Mouse (Mus musculus) heart, embryonic 13.5 days (tissue): ENCODE measurements around the gene Trim14. TPM values are rescaled to one million over a fixed set of nuclear protein-coding genes. Genes with fewer than 3 reads are reported as not detected.
A peak's percentile ranks its signal among the peaks of the same experiment; 100 is the strongest.

Experiments used
- ATAC-seq: fragments of 200-750 bp; cut with Nextera tagmentation; 2 replicates; pipeline ENCODE4 v1.8.0; 2017; ENCODE audit warnings: moderate TSS enrichment; ENCODE audit not compliant: insufficient number of reproducible peaks, low FRiP score, low TSS enrichment; ENCODE audit errors: extremely low read depth
- H3K27ac ChIP-seq: fragments of 300-500 bp; sonication (generic); replicated peaks from 2 replicates; pipeline ENCODE4 v1.5.1; 2015; ENCODE audit warnings: moderate library complexity, mild to moderate bottlenecking, inconsistent platforms
- H3K27me3 ChIP-seq: fragments of 300-500 bp; sonication (generic); replicated peaks from 2 replicates; pipeline ENCODE4 v1.6.1; 2015; ENCODE audit warnings: mild to moderate bottlenecking, inconsistent platforms
- H3K36me3 ChIP-seq: fragments of 300-500 bp; sonication (generic); 2 replicates; pipeline ENCODE4 v1.6.1; 2015; ENCODE audit warnings: mild to moderate bottlenecking, inconsistent platforms
- H3K4me1 ChIP-seq: fragments of 300-500 bp; sonication (generic); 2 replicates; pipeline ENCODE4 v1.6.1; 2015; ENCODE audit warnings: inconsistent platforms
- H3K4me2 ChIP-seq: fragments of 300-500 bp; sonication (generic); 2 replicates; pipeline ENCODE4 v1.6.1; 2015; ENCODE audit warnings: inconsistent platforms, mild to moderate bottlenecking, moderate library complexity
- H3K4me3 ChIP-seq: fragments of 300-500 bp; sonication (generic); 2 replicates; pipeline ENCODE4 v1.5.1; 2015; ENCODE audit warnings: moderate library complexity, mild to moderate bottlenecking, inconsistent platforms
- H3K9ac ChIP-seq: fragments of 300-500 bp; sonication (generic); 2 replicates; pipeline ENCODE4 v1.6.1; 2015; ENCODE audit warnings: inconsistent platforms, mild to moderate bottlenecking, moderate library complexity
- H3K9me3 ChIP-seq: fragments of 300-500 bp; sonication (generic); 2 replicates; pipeline ENCODE4 v1.6.1; 2016; ENCODE audit warnings: inconsistent platforms
- WGBS: fragments of 180-500 bp; shearing (Covaris S2); methylation state at CpG from one replicate; pipeline ENCODE4 v1.1.7; 2015; ENCODE audit warnings: mixed read lengths; 5-methylcytosine and 5-hydroxymethylcytosine counted together
- polyA plus RNA-seq: library from polyadenylated mRNA; unstranded; fragments of >200 nt; fragmentation: Nextera tagmentation; extraction: Ambion mirVana; gene quantifications from 2 replicates; pipeline ENCODE4 v1.2.1, GENCODE M21; 2015

Trim14 gene
- polyA plus RNA-seq, 1 experiment from 2014 or later, result 1.7 TPM

DNA sequence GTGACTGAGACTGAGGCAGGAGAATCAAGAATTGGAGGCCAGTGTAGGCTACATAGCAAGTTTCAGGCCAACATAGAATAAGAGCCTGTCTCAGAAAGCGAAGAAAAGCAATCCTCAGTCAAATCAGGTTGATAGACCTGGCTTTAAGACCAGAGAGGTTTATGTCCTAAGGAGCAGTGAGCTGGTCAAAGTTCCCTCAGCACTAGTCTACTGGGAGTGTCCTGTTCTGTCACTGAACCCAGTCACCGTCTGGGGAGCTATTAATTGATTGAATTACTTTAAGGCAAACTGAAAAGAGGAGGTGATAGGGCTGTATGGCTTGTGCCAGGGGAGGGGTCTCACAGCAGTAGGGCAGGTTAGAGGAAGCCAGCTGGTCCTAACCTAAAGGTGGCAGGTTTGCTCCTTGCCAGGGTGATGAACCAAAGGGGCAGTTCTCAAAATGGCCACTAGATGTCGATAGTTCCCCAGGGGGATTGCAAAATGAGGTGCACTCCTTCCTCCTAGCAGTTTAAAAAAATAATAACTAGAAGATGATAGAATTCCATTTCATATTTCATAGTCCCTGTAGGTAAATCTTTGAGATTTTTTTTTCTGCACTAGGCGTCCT lies 38.6 kb downstream of the Trim14 start:
- no peak overlapping the region for H3K4me3 ChIP-seq
- H3K9me3 ChIP-seq, result no peaks in the 10 kb centered on the region
- no peaks in the 10 kb centered on the region for H3K27me3 ChIP-seq
- WGBS, result 38% methylated on average over 4 of the region's 4 CpGs
- H3K36me3 ChIP-seq, result peaks cover 87% of the 10 kb centered on the region
- ATAC-seq, result no peak
- no peak overlapping the region for H3K9ac ChIP-seq
- H3K4me1 ChIP-seq, result no peaks in the 10 kb centered on the region
- H3K4me2 ChIP-seq, result no peak overlapping the region
- no peak overlapping the region for H3K27ac ChIP-seq

GRCm38 (mm10) chr4:46495543-46495942 lies 40.4 kb downstream of the Trim14 start:
- no peak overlapping the region for H3K4me3 ChIP-seq
- H3K9me3 ChIP-seq, result no peaks in the 10 kb centered on the region
- H3K36me3 ChIP-seq, result peaks cover 75% of the 10 kb centered on the region
- no peak overlapping the region for H3K4me2 ChIP-seq
- H3K27ac ChIP-seq, result no peak overlapping the region
- H3K27me3 ChIP-seq, result no peaks in the 10 kb centered on the region
- 84% methylated on average over 12 of the region's 12 CpGs for WGBS
- H3K9ac ChIP-seq, result no peak overlapping the region
- no peak for ATAC-seq
- peaks cover under 1% of the 10 kb centered on the region for H3K4me1 ChIP-seq

DNA sequence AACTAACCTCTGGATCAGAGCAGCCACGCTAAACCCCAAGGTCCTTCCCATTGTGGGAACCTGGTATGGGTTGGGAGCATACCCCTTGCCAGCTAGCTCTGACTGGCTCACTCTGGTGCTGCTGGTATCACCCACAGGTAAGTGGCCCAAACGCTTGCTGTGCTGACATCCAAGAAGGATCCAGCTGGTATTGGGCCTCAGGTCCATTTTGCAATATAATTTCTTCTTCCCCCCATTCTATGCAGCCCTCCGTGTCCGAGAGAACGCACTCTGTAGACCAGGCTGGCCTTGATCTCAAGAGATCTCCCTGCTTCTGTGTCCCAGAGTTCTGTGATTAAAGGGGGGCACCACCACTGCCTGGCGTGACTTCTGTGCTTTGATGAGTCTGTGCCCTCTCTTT lies 42.9 kb downstream of the Trim14 start:
- WGBS, result 93% methylated on average over 6 of the region's 6 CpGs
- H3K36me3 ChIP-seq, result peaks cover 55% of the 10 kb centered on the region
- no peak overlapping the region for H3K27ac ChIP-seq
- no peaks in the 10 kb centered on the region for H3K9me3 ChIP-seq
- no peak for ATAC-seq
- H3K9ac ChIP-seq, result no peak overlapping the region
- no peaks in the 10 kb centered on the region for H3K27me3 ChIP-seq
- no peak overlapping the region for H3K4me3 ChIP-seq
- peaks cover 9% of the 10 kb centered on the region for H3K4me1 ChIP-seq
- no peak overlapping the region for H3K4me2 ChIP-seq

GRCm38 (mm10) chr4:46489028-46489925 lies 46.7 kb downstream of the Trim14 start, which contains the start of gene Nans:
Gene Nans (plus strand): TSS chr4:46489248.
- Histone ChIP-seq H3K4me1 (peaks cover 24% of the 10 kb centered on the region), H3K9me3 (no peaks in the 10 kb centered on the region), H3K27me3 (no peaks in the 10 kb centered on the region), H3K4me2 (peak within 1 kb of the TSS; percentile 92), H3K4me3 (peak within 1 kb of the TSS; percentile 91), H3K36me3 (peaks cover 25% of the 10 kb centered on the region), H3K9ac (peak within 1 kb of the TSS; percentile 93), H3K27ac (peak within 1 kb of the TSS; percentile 78)
- WGBS, result under 1% methylated on average over 58 of the region's 58 CpGs
- ATAC-seq, result peak; percentile 92

GRCm38 (mm10) chr4:46487348-46487747 lies 48.6 kb downstream of the Trim14 start:
- no peaks in the 10 kb centered on the region for H3K27me3 ChIP-seq
- ATAC-seq, result no peak
- H3K4me1 ChIP-seq, result peaks cover 24% of the 10 kb centered on the region
- H3K36me3 ChIP-seq, result peaks cover 6% of the 10 kb centered on the region
- H3K9me3 ChIP-seq, result no peaks in the 10 kb centered on the region
- H3K4me2 ChIP-seq, result no peak overlapping the region
- H3K9ac ChIP-seq, result no peak overlapping the region
- WGBS, result 70% methylated on average over 5 of the region's 5 CpGs
- H3K4me3 ChIP-seq, result no peak overlapping the region
- no peak overlapping the region for H3K27ac ChIP-seq

- WGBS, result 33% methylated on average over 14 of the region's 14 CpGs
- H3K27me3 ChIP-seq, result no peaks in the 10 kb centered on the region
- peak overlapping the region; percentile 36; the same call in 1 of the 2 replicates for H3K4me2 ChIP-seq
- H3K4me1 ChIP-seq, result peaks cover 24% of the 10 kb centered on the region
- H3K4me3 ChIP-seq, result no peak overlapping the region
- no peaks in the 10 kb centered on the region for H3K36me3 ChIP-seq
- peak overlapping the region; percentile 66 for H3K27ac ChIP-seq
- no peaks in the 10 kb centered on the region for H3K9me3 ChIP-seq
- no peak for ATAC-seq
- peak overlapping the region; percentile 21; the same call in 1 of the 2 replicates for H3K9ac ChIP-seq
Observed at GRCm38 (mm10) chr4:46485696-46486417, 50.1 kb downstream of the Trim14 start.

GRCm38 (mm10) chr4:46479081-46479480 lies 56.9 kb downstream of the Trim14 start:
- H3K36me3 ChIP-seq, result peaks cover 50% of the 10 kb centered on the region
- no peak overlapping the region for H3K4me3 ChIP-seq
- H3K27me3 ChIP-seq, result no peaks in the 10 kb centered on the region
- H3K9me3 ChIP-seq, result no peaks in the 10 kb centered on the region
- no peak overlapping the region for H3K27ac ChIP-seq
- H3K4me1 ChIP-seq, result no peaks in the 10 kb centered on the region
- ATAC-seq, result no peak
- H3K4me2 ChIP-seq, result no peak overlapping the region
- H3K9ac ChIP-seq, result no peak overlapping the region
- WGBS, result 91% methylated on average over 2 of the region's 2 CpGs

DNA sequence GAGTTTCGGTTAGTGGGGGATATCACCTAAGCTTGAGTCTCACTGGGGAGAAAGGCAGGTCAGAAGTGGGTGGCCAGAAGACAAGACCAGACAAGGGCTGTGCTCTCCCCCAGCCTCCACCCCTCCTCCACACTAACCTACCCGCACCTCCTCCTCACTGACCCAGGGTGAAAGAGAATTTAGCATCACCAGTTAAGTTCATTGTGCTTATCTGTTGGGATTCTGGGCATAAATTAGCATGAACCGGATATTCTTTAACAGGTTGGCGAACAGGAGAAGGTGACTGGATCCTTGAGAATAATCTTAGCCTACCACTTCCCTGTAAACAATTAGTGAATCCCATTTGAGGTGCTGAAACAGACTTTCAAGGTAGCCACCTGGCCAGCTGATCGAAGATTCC lies 60.8 kb downstream of the Trim14 start:
- ATAC-seq, result no peak
- H3K36me3 ChIP-seq, result peaks cover 89% of the 10 kb centered on the region
- H3K27me3 ChIP-seq, result no peaks in the 10 kb centered on the region
- WGBS, result 86% methylated on average over 5 of the region's 5 CpGs
- H3K4me1 ChIP-seq, result no peaks in the 10 kb centered on the region
- H3K9me3 ChIP-seq, result no peaks in the 10 kb centered on the region
- H3K4me3 ChIP-seq, result no peak overlapping the region
- H3K27ac ChIP-seq, result no peak overlapping the region
- H3K9ac ChIP-seq, result no peak overlapping the region
- no peak overlapping the region for H3K4me2 ChIP-seq

- ATAC-seq, result no peak
- peaks cover 98% of the 10 kb centered on the region for H3K36me3 ChIP-seq
- H3K9me3 ChIP-seq, result no peaks in the 10 kb centered on the region
- H3K4me2 ChIP-seq, result no peak overlapping the region
- H3K4me1 ChIP-seq, result peaks cover 16% of the 10 kb centered on the region
- H3K9ac ChIP-seq, result no peak overlapping the region
- no peak overlapping the region for H3K27ac ChIP-seq
- 91% methylated on average over 3 of the region's 3 CpGs for WGBS
- no peak overlapping the region for H3K4me3 ChIP-seq
- H3K27me3 ChIP-seq, result no peaks in the 10 kb centered on the region
Observed at GRCm38 (mm10) chr4:46465740-46466139, 70.2 kb downstream of the Trim14 start.

DNA sequence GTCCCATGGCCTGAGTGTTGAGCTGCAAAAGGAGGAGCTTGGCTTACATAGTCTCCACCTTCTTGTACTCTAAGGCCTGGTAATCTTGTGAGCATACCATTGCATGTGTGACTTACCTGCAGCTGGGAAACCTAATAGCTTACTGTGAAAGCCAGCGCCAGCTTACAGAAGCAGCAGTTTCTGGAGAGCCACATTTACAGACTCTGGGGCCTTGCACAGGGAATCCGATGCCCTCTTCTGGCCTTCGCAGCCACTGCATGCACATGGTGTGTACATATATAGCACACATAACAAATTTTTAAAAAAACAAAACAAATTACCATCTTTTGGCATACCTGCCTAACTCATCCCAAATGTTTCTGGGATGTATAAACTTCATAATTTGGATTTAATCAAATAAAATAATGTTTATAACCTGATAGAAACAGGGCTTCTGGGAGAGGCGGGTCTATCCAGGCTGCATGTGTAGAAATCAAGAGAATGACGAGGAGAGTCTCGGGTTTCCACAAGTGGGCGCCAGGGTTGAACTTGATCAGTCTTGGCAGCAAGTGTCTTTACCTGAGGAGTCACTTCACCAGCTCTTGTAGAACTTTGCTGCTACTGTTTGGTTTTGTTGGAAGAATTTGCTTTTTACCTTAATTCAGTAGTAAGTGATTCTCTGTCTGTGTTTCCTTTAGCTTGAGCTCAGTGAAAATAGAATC lies 72.7 kb downstream of the Trim14 start:
- Histone ChIP-seq H3K36me3 (peaks cover 83% of the 10 kb centered on the region), H3K4me1 (peaks cover 29% of the 10 kb centered on the region), H3K27ac (no peak overlapping the region), H3K27me3 (no peaks in the 10 kb centered on the region), H3K4me3 (no peak overlapping the region), H3K9me3 (no peaks in the 10 kb centered on the region), H3K4me2 (no peak overlapping the region), H3K9ac (no peak overlapping the region)
- 81% methylated on average over 7 of the region's 7 CpGs for WGBS
- ATAC-seq, result no peak

DNA sequence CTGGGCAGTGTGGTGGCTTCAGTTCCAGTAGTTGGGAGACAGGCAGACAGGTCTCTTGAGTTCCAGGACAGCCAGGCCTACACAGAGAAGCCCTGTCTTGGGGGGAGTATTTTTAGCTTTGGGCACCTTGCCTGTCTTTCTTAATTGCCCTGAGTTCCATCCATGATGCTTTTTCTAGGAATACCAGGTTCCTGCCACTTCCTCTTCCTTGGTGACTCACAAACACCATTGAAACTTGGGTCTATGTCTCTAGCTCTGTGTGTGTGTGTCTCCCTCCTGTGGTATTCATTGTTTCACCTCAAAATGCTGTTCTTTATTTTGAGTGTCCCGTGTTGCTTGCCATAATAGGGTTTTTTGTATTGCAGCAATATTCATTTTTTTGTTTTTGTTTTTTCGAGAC lies 77.5 kb downstream of the Trim14 start:
- Histone ChIP-seq H3K4me1 (peaks cover 77% of the 10 kb centered on the region), H3K27me3 (no peaks in the 10 kb centered on the region), H3K9ac (no peak overlapping the region), H3K4me3 (no peak overlapping the region), H3K9me3 (no peaks in the 10 kb centered on the region), H3K36me3 (peaks cover 44% of the 10 kb centered on the region), H3K4me2 (no peak overlapping the region), H3K27ac (no peak overlapping the region)
- no peak for ATAC-seq
- 90% methylated on average over 2 of the region's 2 CpGs for WGBS
